Mouse (Mus musculus): ENCODE data around the gene Haus6. TPM values are rescaled to one million over a fixed set of nuclear protein-coding genes. Genes with fewer than 3 reads are reported as not detected.

Gene Haus6
- total RNA-seq, 2 experiments from 2014 or later: 10.4 to 12.2 TPM

DNA sequence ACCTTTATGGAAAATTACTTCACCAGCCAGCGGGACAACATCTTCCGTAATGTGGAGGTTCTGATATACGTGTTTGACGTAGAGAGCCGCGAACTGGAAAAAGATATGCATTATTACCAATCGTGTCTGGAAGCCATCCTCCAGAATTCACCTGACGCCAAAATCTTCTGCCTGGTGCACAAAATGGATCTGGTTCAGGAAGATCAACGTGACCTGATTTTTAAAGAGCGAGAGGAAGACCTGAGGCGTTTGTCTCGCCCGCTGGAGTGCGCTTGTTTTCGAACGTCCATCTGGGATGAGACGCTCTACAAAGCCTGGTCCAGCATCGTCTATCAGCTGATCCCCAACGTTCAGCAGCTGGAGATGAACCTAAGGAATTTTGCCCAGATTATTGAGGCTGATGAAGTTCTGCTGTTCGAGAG is 35.7 kb downstream of the Haus6 start:
- peak in 1 of 2 experiments; percentile 19 for DNase-seq (ENCODE audit: low spot score in 2 of 2)

DNA sequence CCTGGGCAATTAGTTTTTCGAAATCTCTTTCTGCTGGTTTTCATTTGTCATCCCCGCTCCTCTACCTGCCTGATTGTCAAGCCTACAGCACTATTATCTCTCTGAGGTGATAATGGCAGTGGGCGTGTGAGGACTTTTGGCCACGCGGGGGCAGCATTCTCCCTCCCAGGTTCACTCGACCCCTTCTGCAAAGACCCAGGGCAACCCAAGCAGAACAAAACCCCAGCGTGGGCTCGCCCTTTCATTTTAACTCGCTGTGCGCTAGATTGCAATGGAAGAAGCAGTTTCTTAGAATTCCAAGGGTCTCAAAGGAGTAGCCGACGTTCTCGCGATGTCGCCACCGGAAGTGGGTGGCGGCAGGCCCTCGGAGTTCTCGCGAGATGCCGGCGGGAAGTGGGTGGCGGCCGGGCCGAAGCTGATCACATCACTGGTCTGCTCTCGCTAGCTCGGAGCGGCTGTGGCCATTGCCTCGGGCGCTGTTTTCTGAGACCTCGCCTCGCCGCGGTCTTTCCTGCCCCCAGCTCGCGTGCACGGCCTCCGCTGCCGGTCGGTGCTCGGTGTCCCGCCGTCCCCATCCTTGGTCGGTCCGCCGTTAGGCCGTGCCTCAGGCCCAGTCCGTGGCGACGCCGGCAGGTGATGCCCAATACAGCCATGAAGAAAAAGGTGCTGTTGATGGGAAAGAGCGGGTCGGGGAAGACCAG is 36.4 kb downstream of the Haus6 start, which contains the start of gene Rraga:
Rraga (plus strand) TSS at position 386 of the 701 bp plus-strand sequence.
- DNase-seq (ENCODE audit: low spot score in 2 of 2): peak; percentile 96 to 98

DNA sequence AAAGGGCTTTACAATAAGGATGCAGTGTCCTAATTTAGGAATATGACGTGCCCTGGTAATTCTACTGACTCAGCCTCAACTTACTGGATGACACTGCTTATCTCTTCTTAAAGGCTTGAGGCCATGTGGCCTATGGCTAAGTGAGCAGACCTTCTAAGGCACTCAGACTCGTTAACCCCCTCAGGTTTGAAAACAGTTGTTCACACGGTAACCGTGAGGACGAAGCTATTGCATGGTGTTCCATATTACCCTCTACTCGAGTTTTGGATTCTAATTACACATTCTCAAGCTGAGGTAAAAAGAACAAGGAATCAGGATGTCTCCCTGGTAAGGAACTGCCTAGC is 36.9 kb downstream of the Haus6 start:
- DNase-seq (ENCODE audit: low spot score in 2 of 2): no peak

DNA sequence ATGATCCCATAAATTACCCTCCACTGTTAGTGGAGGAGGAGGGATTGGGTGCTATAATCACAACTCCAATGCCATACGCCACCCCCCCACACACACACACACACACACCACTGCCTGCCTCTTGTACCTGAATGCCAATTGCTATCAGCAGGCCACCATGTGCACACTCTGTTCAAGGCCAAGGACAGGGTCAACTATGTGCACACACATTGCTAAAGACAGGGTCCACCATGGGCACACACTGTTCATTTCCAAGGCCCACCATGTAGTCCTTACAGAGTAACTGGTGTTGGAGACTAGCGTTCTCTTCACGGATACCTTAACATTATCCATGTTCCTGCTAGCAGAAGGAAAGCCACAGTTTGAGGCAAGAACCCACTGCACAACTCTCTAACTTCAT is 50.8 kb downstream of the Haus6 start:
- no peak for DNase-seq (ENCODE audit: low spot score in 2 of 2)

DNA sequence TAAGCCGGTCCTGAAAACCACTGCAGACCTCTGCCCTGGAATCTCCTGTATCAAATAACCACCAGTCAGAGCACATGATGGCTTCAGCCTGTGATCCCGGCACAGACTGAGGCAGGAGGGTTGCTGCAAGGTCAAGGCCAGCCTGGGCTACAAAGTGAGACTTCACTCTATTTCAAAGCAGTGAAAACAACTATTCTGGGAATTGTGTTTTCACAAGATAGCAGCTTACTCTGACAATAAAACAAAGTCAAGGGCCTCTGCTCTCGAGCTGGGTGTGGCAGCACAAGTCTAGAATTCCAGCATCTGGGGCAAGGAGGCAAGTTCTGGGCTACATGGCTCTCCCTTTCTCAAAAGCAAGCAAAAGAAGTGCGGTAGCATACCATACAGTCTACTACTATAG is 52.8 kb downstream of the Haus6 start:
- DNase-seq (ENCODE audit: low spot score in 2 of 2): no peak

DNA sequence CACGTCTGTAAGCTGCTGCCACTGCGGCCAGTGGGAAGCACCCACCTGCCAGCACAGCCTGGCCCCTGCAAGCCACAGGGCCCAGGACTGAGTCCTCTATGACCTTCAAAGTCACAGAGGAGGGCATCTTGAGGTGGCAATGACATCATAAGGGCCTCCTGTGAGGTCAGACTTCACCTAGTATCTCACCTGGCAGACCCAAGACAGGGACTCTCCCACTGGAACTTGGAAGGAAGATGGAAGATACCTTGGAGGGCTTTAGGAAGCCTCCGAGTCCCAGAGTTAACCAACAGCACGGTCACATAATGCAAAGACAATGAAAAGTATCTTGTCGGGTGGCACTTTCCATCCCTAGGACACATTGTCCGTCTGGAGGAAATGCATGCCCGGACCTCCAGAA is 53.6 kb downstream of the Haus6 start, which contains the start of gene Saxo1:
Saxo1 (minus strand) TSS at position 101 of the 400 bp plus-strand sequence.
- DNase-seq (ENCODE audit: low spot score in 2 of 2): no peak

DNA sequence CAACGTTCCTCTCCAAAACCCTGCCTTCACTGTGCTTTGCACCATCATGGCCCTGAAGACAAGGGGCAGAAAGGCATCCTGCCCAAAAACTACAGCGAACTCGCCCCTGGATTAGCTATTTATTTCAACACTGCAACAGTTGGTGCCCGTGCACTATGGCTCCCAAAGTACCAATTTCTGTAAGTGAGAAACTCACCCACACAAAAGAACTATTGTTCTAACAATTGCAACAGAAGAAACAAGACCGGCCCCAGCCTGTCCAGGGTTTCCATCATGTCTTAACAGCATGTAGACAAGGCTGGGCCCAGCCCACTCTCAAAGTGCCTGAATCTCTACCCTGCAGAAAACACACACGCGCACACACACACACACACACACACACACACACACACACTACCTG is 54.5 kb downstream of the Haus6 start:
- DNase-seq (ENCODE audit: low spot score in 2 of 2): no peak

DNA sequence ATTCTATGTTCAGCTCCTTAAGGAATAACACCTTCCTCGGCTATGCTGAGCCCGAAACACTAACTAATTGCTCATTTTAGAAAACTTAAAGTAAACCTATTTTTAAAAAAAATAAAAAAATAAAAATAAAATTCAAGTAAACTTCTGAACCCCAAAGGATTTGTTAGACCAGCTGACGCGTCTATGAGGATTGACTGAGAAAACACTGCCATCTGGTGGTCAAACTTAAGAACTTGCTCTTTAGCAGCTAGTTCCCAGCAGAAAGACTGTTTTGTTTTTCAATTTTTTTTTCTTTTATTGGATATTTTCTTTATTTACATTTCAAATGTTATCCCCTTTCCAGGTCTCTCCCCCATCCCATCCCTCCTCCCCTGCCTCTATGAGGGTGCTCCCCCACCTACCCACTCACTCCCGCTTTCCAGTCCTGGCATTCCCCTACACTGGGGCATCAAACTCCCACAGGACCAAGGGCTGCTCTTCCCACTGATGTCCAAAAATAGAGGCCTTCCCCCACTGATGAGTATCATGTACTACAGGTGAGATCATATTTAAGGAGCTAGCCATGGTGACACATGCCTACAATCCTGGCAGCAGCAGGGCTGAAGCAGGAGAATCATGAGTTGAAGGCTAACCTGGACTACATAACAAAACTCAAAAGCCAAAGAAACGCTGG is 56.7 kb downstream of the Haus6 start:
- no peak for DNase-seq (ENCODE audit: low spot score in 2 of 2)

DNA sequence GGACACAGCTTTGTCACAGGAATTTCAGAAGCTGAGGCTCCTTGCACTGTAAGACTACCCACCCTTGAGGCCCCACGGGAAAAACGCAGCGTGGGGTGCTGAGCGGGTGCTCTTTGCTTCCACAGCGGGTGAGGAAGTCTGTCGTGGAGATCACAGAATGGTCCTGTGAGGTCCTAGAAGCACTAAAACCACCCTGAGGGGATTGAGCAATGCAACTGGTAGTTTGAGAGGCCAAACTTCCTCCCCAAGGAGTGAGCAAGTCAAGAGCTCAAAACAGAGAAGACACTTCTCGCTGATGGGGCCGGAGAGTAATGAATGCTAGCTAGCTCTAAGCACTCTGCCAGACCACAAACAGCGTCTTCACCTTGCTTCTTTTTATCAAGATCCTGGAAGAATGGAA is 63.5 kb downstream of the Haus6 start:
- no peak for DNase-seq (ENCODE audit: low spot score in 2 of 2)

DNA sequence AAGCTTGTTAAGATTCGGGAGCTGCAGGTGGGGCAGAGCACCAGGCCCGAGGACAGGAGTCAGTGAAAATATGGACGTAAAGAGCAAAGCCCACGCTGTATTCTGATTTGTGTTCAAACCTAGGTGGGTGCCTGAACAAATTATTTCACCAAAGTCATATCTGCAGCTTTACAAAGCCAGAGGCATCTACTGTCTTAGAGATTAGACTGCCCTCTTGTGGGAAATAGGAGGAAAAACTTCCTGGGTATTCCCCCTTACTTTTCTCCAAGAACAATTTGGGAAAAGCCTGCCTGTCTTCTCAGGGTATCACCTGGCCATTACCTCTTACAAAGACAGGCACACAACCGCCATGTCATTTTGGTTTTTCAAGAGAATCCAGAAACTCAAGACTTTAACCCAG is 66.2 kb downstream of the Haus6 start:
- no peak for DNase-seq (ENCODE audit: low spot score in 2 of 2)

DNA sequence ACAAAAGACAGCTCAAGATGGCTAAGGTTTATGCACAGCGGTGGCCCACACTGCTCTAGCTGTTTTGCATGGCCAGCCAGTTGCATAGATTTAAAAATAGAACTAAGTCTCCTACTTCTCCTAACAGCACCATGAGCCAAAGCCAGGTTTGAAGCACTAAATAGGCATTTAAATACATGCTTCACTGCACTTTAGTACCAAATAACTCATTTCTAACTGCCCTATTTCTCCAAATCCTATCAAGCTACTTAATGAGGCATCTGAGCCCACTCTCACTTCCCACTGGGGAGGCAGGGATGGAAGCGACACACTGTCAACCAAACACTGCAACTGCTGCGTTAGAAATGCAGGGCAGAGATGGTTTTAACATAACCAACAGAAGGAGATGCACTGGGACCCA is 67.9 kb downstream of the Haus6 start:
- no peak for DNase-seq (ENCODE audit: low spot score in 2 of 2)

DNA sequence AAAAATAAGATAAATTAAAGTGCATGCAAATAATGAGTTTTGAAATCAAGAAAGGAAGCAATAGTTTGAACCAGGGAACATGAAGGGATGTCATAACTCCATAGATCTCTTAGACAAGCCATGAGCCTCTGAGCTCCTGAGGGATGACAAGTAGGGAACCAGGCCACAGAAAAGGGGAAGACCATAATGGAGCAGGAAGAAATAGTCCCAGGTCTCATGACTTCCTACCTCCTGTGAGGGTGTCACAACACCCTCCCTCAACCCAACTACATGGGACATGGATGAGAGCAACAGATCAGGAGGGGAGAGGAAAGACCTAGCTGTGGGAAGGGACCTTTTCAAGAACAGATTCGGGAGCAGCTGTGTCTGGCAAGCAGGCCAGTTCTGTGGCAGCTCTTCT is 70.3 kb downstream of the Haus6 start:
- DNase-seq (ENCODE audit: low spot score in 2 of 2): no peak

DNA sequence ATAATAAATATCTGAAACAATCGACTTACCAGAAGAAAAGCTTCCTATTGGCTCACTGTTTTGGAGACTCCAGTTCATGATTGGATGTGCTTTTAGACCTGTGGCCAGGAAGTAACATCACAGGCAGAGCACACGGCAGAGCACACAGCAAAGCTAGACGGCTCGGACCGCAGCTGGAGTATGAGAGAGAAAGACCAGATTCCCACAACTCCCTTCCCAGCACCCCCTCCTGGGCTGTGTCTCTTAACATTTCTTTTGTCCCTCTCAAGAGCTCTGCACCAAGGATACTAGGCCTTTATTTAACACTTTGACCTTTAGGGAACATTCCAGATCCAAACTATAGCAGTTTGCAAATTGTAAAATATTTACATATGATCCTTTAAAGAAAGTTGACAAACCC is 72.9 kb downstream of the Haus6 start:
- DNase-seq (ENCODE audit: low spot score in 2 of 2): no peak

DNA sequence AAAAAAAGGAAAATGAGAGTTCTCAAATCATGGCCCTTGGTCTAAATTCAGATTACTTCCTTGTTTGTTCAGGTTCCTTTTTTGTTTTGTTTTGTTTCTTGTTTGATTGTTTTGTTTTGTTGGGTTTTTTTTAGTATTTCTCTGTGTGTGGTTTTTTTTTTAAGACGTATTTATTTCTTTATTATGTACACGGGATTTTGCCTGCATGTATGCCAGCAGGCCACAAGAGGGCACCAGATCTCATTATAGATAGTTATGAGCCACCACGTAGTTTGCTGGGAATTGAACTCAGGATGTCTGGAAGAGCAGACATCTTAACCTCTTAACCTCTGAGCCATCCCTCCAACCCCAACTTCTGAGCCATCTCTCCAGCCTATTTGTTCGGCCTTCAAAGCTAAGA is 73.9 kb downstream of the Haus6 start:
- DNase-seq (ENCODE audit: low spot score in 2 of 2): no peak

DNA sequence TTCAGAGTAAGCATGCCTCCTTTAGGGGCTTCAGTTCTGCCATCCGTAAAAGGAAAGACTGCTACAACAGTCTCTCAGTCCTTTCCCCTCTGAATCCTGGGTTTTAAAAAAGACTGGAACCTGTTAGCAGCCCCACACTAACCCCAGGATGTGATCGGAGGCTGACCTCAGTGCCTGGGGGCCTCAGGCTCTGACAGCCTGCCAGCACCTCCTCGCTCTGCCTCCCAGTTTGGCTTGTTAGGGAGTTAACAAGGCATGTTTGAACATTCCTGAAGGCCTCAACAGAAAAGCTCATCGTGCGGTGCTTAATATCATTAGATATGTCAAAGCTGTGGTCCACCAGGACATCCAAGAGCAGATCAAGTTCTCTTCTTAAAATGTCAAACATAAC is 77.8 kb downstream of the Haus6 start:
- DNase-seq (ENCODE audit: low spot score in 2 of 2): no peak

DNA sequence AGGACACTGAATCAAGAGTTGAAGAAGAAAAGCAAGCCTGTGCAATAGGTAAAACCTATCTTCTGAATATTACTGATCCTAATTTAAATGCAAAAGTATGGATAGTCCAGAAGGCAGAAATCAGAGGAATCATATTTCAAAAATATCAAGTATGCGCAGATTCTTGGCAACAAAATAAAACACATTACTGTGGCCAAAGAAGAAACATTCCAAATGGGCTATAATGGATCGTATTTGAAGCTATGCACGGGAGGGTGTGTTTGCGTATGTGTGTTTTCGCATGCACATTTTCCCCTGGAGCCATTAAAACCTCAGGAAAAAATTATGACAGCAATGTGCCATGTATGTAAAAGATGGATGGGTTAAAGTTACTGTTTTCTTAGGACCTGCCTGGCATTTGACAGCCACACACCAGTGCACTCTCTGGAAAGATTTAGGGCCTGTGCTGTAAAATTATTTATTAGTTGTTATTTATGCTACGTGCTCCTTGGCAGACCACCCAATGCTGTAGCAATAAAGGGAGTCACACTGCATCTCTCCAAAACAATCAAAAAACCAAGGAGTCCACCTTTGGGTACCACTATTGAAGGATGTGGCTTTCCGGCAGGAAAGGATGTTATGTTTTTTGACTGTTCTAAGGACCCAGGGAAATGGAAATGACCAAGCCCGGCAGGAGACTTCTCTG is 78.3 kb downstream of the Haus6 start:
- DNase-seq (ENCODE audit: low spot score in 2 of 2): no peak

DNA sequence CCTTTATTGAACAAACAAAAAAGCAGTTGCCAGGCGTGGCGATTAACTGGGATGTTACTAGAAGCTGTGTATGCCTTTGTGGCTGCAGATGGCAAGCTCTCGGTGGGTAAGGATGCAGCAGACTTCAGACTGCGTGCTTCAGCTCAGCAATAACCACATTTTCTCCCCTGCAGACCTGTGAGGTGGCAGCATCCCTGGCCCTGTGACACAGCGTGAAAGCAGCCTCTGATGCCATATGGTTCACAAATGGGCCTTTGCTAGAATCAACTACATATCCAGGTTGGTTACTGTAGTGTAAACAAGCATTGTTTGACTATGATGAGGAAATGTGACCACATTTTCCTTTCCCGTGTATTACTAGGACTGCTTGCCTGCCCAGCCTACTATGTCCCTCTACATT is 82.7 kb downstream of the Haus6 start:
- DNase-seq (ENCODE audit: low spot score in 2 of 2): no peak

Other genes with a start within 250 kb of the Haus6 start
- gene Saxo1, start 53.7 kb downstream of the Haus6 start, total RNA-seq (2021): under 1 TPM in 1 of 2 experiments, not detected in 1; 0.32 TPM
- 10 to 100 TPM; 62.3 to 65.4 TPM for gene Rraga, start 36.4 kb downstream of the Haus6 start, total RNA-seq (2021)
- gene Plin2, start 58.0 kb upstream of the Haus6 start, total RNA-seq (2021): 100 to 1,000 TPM in 1 of 2 experiments, 10 to 100 TPM in 1; 95.5 to 103 TPM
- gene Dennd4c, start 136.5 kb upstream of the Haus6 start, total RNA-seq (2021): 10 to 100 TPM; 23.6 to 26.0 TPM
- 100 to 1,000 TPM; 808 to 874 TPM for gene Rps6, start 245.4 kb upstream of the Haus6 start, total RNA-seq (2021)

All from gastrocnemius, postnatal 4 days (tissue).